Mouse (Mus musculus): ENCODE measurements around the gene Card9. TPM values are rescaled to one million over a fixed set of nuclear protein-coding genes. Genes with fewer than 3 reads are reported as not detected.

Gene Card9
- polyA plus RNA-seq, 1 experiment = not detected

DNA sequence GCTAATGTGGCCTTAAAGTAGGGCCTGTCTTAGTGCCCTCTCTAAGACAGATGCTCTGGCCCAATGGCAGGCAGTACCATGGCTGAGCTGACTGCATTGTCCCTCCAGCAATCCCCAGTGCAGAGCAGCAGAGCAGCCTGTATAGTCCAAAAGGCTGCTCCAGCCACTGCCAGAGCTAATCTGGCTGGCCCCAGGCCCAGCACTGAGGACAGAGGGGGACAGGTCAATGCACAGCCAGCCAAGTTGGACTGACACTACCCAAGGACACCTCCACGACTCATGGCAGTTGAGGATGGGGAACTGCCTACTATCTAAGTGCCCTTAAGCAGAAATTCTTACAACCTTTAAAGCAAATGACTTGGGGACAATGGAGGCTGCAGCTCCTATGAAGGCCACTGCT, 7.9 kb upstream of the Card9 start:
- H3K27me3 ChIP-seq (ENCODE audit: control insufficient read depth, insufficient read depth, low read length, poor library complexity, severe bottlenecking) = no peaks in the 10 kb centered on the region
- H3K9ac ChIP-seq (ENCODE audit: low read depth, poor library complexity, severe bottlenecking) = no peak overlapping the region
- H3K9me3 ChIP-seq (replicated peaks; ENCODE audit: control insufficient read depth, insufficient read depth, low read length, poor library complexity, severe bottlenecking) = no peaks in the 10 kb centered on the region
- H3K36me3 ChIP-seq (ENCODE audit: control insufficient read depth, insufficient read depth, low read length, poor library complexity, severe bottlenecking) = peaks cover 50% of the 10 kb centered on the region
- no peak overlapping the region for H3K27ac ChIP-seq (ENCODE audit: insufficient read depth, low read length)
- TF ChIP-seq EP300 (IDR thresholded peaks at IDR 0.05; ENCODE audit: insufficient read depth, low read depth, low read length) (no peak), POLR2A (IDR thresholded peaks at IDR 0.05; ENCODE audit: insufficient read depth, low read length) (no peak)
- no peaks in the 10 kb centered on the region for H3K4me1 ChIP-seq (ENCODE audit: control insufficient read depth, insufficient read depth, low read length)
- no peak overlapping the region for H3K4me3 ChIP-seq (ENCODE audit: low read depth, low read length)

DNA sequence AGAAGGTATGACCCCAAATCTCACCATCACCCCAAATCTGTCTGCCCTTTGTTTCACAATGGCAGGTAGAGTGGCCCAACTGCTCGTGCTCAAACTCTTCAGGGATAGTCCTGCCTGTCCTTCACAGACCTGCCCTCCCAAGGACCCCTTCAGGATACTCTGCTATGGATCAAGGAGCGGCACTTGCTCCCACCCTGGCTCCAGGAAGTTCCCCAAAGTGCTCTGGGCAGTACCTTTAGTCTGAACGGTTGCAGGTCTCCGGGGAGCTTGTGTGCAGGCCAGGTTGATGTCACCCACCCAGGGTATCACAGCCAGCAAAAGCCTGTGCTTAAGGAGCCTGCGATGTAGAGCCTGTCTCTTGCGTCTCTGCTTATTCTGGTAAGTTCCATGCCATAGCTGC, 7.2 kb upstream of the Card9 start:
- Histone ChIP-seq H3K9ac (ENCODE audit: low read depth, poor library complexity, severe bottlenecking) (no peak overlapping the region), H3K36me3 (ENCODE audit: control insufficient read depth, insufficient read depth, low read length, poor library complexity, severe bottlenecking) (peaks cover 47% of the 10 kb centered on the region), H3K27ac (ENCODE audit: insufficient read depth, low read length) (no peak overlapping the region), H3K4me3 (ENCODE audit: low read depth, low read length) (no peak overlapping the region), H3K27me3 (ENCODE audit: control insufficient read depth, insufficient read depth, low read length, poor library complexity, severe bottlenecking) (no peaks in the 10 kb centered on the region), H3K9me3 (replicated peaks; ENCODE audit: control insufficient read depth, insufficient read depth, low read length, poor library complexity, severe bottlenecking) (no peaks in the 10 kb centered on the region), H3K4me1 (ENCODE audit: control insufficient read depth, insufficient read depth, low read length) (no peaks in the 10 kb centered on the region)
- TF ChIP-seq CTCF (IDR thresholded peaks at IDR 0.05; ENCODE audit: low read depth, low read length) = no peak
- TF ChIP-seq POLR2A (IDR thresholded peaks at IDR 0.05; ENCODE audit: insufficient read depth, low read length) = no peak
- no peak for TF ChIP-seq EP300 (IDR thresholded peaks at IDR 0.05; ENCODE audit: insufficient read depth, low read depth, low read length)

DNA sequence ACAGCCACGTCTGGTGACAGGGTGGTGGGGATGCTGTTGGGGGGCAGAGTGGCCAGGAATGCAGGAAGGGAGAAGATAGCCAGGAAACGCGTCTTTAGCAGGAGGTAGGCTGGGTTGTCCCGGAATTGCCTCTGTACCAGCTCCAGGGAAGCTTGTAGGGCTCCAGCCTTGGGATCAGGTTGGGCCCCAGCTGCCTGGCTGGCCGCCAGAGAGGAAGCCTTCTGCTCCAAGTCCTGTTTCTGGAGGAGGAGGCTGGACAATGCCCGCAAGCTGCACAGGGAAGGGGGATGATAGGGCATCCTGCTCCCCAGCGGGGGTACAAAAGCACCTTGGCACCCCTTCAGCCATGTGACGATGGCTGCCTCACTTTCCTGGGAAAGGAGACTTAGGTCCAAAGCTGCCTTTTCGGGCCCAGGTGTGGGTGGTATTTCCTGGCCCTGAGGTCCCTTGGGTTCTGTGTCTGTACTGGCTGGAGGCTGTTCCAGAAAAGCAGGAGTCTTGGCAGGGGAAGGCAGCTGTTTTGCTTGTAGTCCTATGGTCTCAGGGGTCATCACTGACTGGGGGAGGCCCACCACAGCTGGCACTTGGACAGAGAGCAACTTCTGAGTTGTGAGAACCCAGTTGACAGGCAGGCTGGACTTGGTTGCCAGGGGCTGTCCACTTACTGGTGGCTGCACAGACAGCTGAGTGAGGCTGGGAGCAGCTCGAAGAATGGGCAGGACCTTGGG, 4.2 kb upstream of the Card9 start:
- Histone ChIP-seq H3K27me3 (ENCODE audit: control insufficient read depth, insufficient read depth, low read length, poor library complexity, severe bottlenecking) (no peaks in the 10 kb centered on the region), H3K36me3 (ENCODE audit: control insufficient read depth, insufficient read depth, low read length, poor library complexity, severe bottlenecking) (peaks cover 26% of the 10 kb centered on the region), H3K27ac (ENCODE audit: insufficient read depth, low read length) (no peak overlapping the region), H3K4me3 (ENCODE audit: low read depth, low read length) (no peak overlapping the region), H3K9ac (ENCODE audit: low read depth, poor library complexity, severe bottlenecking) (no peak overlapping the region), H3K4me1 (ENCODE audit: control insufficient read depth, insufficient read depth, low read length) (no peaks in the 10 kb centered on the region), H3K9me3 (replicated peaks; ENCODE audit: control insufficient read depth, insufficient read depth, low read length, poor library complexity, severe bottlenecking) (no peaks in the 10 kb centered on the region)
- TF ChIP-seq EP300 (IDR thresholded peaks at IDR 0.05; ENCODE audit: insufficient read depth, low read depth, low read length) (no peak), POLR2A (IDR thresholded peaks at IDR 0.05; ENCODE audit: insufficient read depth, low read length) (no peak), CTCF (IDR thresholded peaks at IDR 0.05; ENCODE audit: low read depth, low read length) (no peak)

DNA sequence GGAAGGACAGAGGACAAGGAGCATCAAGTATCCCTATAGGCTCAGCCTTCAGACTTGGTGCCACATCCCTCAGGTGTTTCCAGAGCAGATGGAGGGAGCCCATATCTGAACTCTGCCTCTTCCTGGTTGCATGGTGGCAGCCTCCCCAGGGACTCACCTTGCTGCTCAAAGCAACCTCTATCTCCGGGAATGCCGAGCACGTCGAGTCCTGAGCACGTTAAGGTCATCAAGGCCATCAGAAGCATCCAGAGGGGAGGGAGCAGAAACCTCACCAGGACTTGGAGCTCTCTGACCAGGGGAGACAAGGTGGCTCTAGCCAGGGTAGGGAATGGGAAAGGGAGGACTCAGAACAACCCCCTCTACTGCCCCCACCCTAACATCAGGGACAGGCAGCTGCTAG, 2.8 kb upstream of the Card9 start:
- Histone ChIP-seq H3K27me3 (ENCODE audit: control insufficient read depth, insufficient read depth, low read length, poor library complexity, severe bottlenecking) (no peaks in the 10 kb centered on the region), H3K27ac (ENCODE audit: insufficient read depth, low read length) (no peak overlapping the region), H3K9me3 (replicated peaks; ENCODE audit: control insufficient read depth, insufficient read depth, low read length, poor library complexity, severe bottlenecking) (no peaks in the 10 kb centered on the region), H3K9ac (ENCODE audit: low read depth, poor library complexity, severe bottlenecking) (no peak overlapping the region), H3K36me3 (ENCODE audit: control insufficient read depth, insufficient read depth, low read length, poor library complexity, severe bottlenecking) (peaks cover 14% of the 10 kb centered on the region), H3K4me1 (ENCODE audit: control insufficient read depth, insufficient read depth, low read length) (no peaks in the 10 kb centered on the region), H3K4me3 (ENCODE audit: low read depth, low read length) (no peak overlapping the region)
- TF ChIP-seq EP300 (IDR thresholded peaks at IDR 0.05; ENCODE audit: insufficient read depth, low read depth, low read length) = no peak
- no peak for TF ChIP-seq CTCF (IDR thresholded peaks at IDR 0.05; ENCODE audit: low read depth, low read length)
- TF ChIP-seq POLR2A (IDR thresholded peaks at IDR 0.05; ENCODE audit: insufficient read depth, low read length) = no peak

DNA sequence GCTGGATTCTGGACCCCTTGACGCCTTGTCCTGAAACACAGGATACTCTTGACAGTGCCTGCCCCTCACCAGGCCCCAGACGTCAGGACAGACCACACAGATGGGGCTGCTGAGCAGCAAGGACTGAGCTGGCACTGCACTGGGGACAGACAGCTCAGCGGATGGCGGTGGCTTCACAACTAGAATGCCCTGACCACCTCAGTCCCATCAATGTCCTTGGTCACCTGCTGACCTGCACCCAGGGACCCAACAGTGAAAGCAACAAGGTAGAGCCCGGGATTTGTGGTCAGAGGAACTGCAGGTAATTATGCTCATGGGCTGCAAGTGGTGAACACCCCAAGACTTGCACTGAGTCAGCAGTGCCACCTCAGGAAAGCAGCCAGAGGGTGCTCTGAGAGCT, 2.3 kb upstream of the Card9 start:
- TF ChIP-seq POLR2A (IDR thresholded peaks at IDR 0.05; ENCODE audit: insufficient read depth, low read length) (no peak), EP300 (IDR thresholded peaks at IDR 0.05; ENCODE audit: insufficient read depth, low read depth, low read length) (no peak), CTCF (IDR thresholded peaks at IDR 0.05; ENCODE audit: low read depth, low read length) (no peak)
- Histone ChIP-seq H3K9me3 (replicated peaks; ENCODE audit: control insufficient read depth, insufficient read depth, low read length, poor library complexity, severe bottlenecking) (no peaks in the 10 kb centered on the region), H3K27me3 (ENCODE audit: control insufficient read depth, insufficient read depth, low read length, poor library complexity, severe bottlenecking) (no peaks in the 10 kb centered on the region), H3K9ac (ENCODE audit: low read depth, poor library complexity, severe bottlenecking) (no peak overlapping the region), H3K4me3 (ENCODE audit: low read depth, low read length) (no peak overlapping the region), H3K27ac (ENCODE audit: insufficient read depth, low read length) (no peak overlapping the region), H3K4me1 (ENCODE audit: control insufficient read depth, insufficient read depth, low read length) (no peaks in the 10 kb centered on the region), H3K36me3 (ENCODE audit: control insufficient read depth, insufficient read depth, low read length, poor library complexity, severe bottlenecking) (peaks cover 11% of the 10 kb centered on the region)

DNA sequence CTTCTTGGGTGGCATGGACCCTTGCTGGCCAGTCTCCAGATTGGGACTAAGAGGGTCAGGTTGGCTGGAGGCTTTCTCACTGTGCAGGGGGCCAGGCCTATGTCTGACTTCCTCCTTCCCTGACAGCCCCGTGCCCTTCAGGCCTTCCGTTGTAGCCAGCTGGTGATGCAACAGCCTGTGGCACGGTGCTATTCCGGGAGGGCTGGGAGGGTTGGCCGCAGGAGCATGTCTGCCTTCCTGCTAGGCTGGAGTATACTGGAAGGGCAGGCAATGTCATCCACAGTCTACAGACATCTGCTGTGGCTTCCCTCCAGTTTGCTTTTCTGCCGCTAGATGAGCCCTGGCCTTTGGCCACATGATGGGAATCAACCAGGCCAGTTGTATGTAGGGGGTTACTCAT, 735 bp downstream of the Card9 start:
- no peak overlapping the region for H3K27ac ChIP-seq (ENCODE audit: insufficient read depth, low read length)

More for the DNA sequence above, 735 bp downstream of the Card9 start:
- no peaks in the 10 kb centered on the region; the same call in 1 of the 2 replicates for H3K36me3 ChIP-seq (ENCODE audit: control insufficient read depth, insufficient read depth, low read length, poor library complexity, severe bottlenecking)
- TF ChIP-seq EP300 (IDR thresholded peaks at IDR 0.05; ENCODE audit: insufficient read depth, low read depth, low read length) = no peak
- H3K27me3 ChIP-seq (ENCODE audit: control insufficient read depth, insufficient read depth, low read length, poor library complexity, severe bottlenecking) = no peaks in the 10 kb centered on the region
- no peak overlapping the region for H3K9ac ChIP-seq (ENCODE audit: low read depth, poor library complexity, severe bottlenecking)
- no peak overlapping the region for H3K4me3 ChIP-seq (ENCODE audit: low read depth, low read length)
- peaks cover 1% of the 10 kb centered on the region for H3K4me1 ChIP-seq (ENCODE audit: control insufficient read depth, insufficient read depth, low read length)
- H3K9me3 ChIP-seq (replicated peaks; ENCODE audit: control insufficient read depth, insufficient read depth, low read length, poor library complexity, severe bottlenecking) = no peaks in the 10 kb centered on the region
